Mouse (Mus musculus): ENCODE data around the gene Csrnp1.

Gene Csrnp1

GRCm38 (mm10) chr9:119941861-119942260, 42.6 kb downstream of the Csrnp1 start:
- peak; percentile 34 to 37 for DNase-seq

- no peak for DNase-seq
Measured at GRCm38 (mm10) chr9:119941407-119941806, 43.1 kb downstream of the Csrnp1 start.

- no peak for DNase-seq
Measured at GRCm38 (mm10) chr9:119939646-119940045, 44.8 kb downstream of the Csrnp1 start.

- no peak for DNase-seq
Measured at GRCm38 (mm10) chr9:119938496-119938895, 46.0 kb downstream of the Csrnp1 start.

GRCm38 (mm10) chr9:119937005-119937773, 47.3 kb downstream of the Csrnp1 start, which contains the start of the genes Gorasp1 and Ttc21a:
Gene Gorasp1, minus strand, starts transcription at chr9:119937565.
Gene Ttc21a, plus strand, starts transcription at chr9:119937606.
- peak; percentile 91 to 93 for DNase-seq

- DNase-seq, result no peak
Measured at GRCm38 (mm10) chr9:119933675-119934074, 50.8 kb downstream of the Csrnp1 start.

GRCm38 (mm10) chr9:119932358-119932757, 52.1 kb downstream of the Csrnp1 start:
- no peak for DNase-seq

- DNase-seq, result no peak
Measured at GRCm38 (mm10) chr9:119926497-119926896, 58.0 kb downstream of the Csrnp1 start.

- DNase-seq, result no peak
Measured at GRCm38 (mm10) chr9:119925729-119926128, 58.7 kb downstream of the Csrnp1 start.

- no peak for DNase-seq
Measured at GRCm38 (mm10) chr9:119925120-119925657, 59.3 kb downstream of the Csrnp1 start.

- no peak for DNase-seq
Measured at GRCm38 (mm10) chr9:119923462-119923861, 61.0 kb downstream of the Csrnp1 start.

Data from cerebellum, adult 18-20 months (tissue).